Mouse (Mus musculus) hematopoietic stem cell, adult 5-6 weeks (primary cell): ENCODE measurements at regions not wholly inside any gene's neighbourhood (a gene's known extent, or its start where the extent isn't known, plus 50 kb on each side); places are given as distances from the start of the nearest gene placed in this dataset.

Source experiments
- ATAC-seq, 2 experiments: fragments of 125-278 bp in 1 of 2; replicated peaks in 1 of 2; 2 replicates each; pipeline ENCODE4 v1.8.0; 2016 to 2017; ENCODE audit warnings: inconsistent platforms in 2 of 2, mild to moderate bottlenecking in 2 of 2, moderate number of reproducible peaks in 2 of 2, low read depth in 1 of 2, moderate TSS enrichment in 1 of 2; ENCODE audit not compliant: low FRiP score in 2 of 2, poor library complexity in 2 of 2, severe bottlenecking in 2 of 2, insufficient read depth in 1 of 2, low TSS enrichment in 1 of 2

GRCm38 (mm10) chr14:120102010-120102748, 59.9 kb upstream of the Oxgr1 start:
- ATAC-seq: no peak

DNA sequence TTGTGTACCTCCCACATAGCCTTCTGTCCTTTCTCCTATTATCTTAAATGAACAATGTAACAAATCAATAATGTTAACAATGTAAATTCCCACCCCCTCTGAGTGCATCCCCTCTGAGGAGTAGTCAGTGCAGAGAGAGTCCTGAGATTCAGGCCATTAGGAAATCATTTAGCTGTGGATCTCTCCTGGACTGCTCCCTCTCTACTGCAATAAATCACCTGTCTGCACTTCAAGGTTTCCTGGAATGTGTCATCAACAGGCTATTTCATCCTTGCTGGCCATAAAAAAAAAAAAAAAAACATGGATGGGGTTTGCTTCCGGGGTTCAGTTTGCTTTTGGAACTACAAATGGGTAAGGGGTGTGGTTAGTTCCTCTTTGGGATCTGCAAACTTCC, 60.5 kb upstream of the Oxgr1 start:
- ATAC-seq: no peak

- ATAC-seq: no peak
These were observed 67.6 kb upstream of the Oxgr1 start for GRCm38 (mm10) chr14:120109846-120110245.

GRCm38 (mm10) chr14:120113316-120113715, 71.1 kb upstream of the Oxgr1 start:
- ATAC-seq: no peak

- no peak for ATAC-seq
These were observed 76.3 kb upstream of the Oxgr1 start for GRCm38 (mm10) chr14:120118582-120118981.

DNA sequence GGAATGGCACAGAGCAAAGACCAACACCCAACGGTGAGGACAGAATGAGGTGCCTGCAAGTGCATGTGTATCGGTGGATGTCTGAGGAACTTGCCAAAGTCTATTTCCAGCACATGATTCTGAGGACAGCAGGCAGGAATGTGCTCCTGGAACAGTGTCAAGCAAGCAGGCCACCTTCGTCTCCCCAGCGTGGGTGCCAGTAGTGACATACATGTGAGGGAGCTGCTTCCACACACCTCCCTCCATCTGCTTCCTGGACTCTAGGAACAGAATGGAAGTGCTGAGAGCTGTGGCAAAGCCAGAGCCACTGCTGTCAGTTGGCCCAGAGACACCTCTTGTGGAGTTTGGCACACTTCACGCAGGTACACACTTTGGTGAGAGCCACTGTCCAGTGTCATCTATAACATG, 76.9 kb upstream of the Oxgr1 start:
- no peak for ATAC-seq

- no peak for ATAC-seq
These were observed 77.3 kb upstream of the Oxgr1 start for GRCm38 (mm10) chr14:120119506-120119905.

GRCm38 (mm10) chr14:120120261-120120660, 78.0 kb upstream of the Oxgr1 start:
- ATAC-seq: no peak

DNA sequence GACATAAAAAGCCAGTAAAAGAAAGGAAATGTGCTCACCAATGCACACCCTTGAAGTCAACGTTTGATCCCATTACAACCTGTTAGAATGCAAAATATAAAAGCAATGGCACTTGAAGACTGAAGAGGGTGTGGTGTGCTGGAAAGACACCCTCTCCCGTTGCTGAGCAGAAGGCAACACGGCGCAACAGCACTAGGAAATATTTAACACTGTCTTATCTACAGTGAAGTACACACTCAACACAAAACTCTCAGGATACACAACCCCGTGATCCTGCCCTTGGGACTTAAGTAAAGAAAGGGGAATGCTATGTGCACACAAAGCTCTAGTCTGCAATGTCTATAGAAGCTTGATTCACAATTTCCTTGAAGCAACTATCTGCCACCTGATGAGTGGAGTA, 83.1 kb upstream of the Oxgr1 start:
- no peak for ATAC-seq

GRCm38 (mm10) chr14:120127481-120127880, 85.2 kb upstream of the Oxgr1 start:
- peak; percentile 27 to 66; a peak in 3 of 4 replicates for ATAC-seq

DNA sequence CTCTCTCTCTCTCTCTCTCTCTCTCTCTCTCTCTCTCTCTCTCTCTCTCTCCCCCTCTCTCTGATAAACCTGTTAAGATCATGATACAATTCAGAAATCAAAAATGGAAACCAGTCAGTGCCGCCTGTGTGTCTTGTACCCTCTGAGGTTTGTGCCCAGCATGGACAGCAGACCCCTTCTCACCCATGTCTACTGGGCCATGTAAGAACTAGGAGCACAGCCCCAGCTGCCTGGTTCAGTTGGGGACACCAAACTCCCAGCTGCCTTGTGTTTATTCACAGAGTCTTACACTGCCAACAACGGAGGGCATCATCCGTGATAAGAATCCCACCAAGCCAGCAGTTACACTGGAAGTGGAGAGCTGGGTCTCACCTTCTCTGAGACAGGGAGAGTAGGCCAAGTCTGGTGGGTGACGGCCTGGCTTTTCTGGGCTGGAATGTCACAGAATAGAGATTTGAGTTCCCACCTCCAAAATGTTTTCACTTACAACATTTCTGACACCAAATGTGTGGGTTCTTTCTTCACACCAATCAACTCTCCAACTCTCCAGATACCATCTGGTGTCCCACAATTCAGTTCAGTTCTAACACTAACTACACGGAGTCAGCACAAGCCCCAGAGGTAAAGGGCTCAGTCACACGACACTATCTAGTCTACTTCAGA, 92.2 kb upstream of the Oxgr1 start:
- ATAC-seq: no peak

DNA sequence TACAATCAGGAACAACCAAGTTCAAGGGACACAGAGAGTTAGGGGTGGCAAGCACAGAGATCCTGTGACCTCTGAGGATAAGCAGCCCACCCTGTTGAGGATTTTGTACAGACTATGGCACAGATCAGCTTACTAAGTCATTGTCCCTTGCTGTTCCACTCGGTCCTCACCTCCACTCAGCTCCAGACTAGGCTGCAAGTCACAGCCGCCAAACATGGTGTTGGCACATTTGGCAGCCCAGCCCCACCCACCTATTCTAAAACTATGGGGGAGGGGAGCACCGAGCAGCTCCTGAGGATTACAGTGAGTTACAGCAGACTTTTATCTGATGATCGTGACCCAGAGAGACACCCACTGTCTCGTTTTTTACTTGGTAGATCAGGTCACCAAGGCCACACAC, 93.0 kb upstream of the Oxgr1 start:
- ATAC-seq: no peak

DNA sequence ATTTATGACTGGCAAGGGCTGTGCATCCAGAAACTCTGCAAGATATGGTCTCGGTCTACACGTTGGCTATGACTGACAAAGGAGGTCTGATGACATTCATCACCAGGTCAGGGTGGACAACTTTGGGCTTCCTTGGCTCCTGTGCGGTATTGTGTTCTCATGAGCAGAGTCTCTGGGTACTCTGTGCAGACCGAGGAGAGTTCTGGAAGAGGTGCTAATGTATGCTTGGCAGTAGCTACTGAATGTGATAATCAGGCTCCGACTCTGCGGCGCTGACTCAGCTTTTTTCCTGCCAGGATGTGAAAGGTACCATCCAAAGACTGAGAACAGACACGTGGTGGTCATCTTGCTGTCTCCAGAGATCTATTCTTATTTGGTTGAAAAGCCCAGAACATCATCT, 94.5 kb upstream of the Oxgr1 start:
- ATAC-seq: no peak

DNA sequence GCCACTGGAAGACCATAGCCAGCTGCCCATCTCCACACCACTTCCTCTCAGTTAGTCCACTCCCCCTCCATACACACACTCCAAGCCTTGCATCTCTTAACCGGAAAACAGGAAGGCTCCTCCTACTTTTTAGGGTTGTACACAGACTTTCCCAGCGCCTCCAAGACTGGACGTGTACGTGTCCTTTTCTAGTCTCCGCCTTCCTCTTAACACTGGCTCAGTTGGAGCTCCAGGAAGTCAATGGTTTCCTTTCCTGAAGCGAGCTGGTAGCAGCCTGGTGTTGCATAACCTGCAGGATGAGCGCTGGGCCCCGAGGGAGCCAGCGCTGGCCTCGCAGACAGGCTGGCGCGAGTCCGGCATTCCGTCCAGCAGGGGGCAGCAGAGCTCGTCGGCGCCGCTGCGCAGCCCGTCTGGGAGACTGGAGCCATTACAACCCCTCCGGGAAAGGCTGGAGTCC, 95.5 kb upstream of the Oxgr1 start:
- ATAC-seq: peak; percentile 96 to 98

DNA sequence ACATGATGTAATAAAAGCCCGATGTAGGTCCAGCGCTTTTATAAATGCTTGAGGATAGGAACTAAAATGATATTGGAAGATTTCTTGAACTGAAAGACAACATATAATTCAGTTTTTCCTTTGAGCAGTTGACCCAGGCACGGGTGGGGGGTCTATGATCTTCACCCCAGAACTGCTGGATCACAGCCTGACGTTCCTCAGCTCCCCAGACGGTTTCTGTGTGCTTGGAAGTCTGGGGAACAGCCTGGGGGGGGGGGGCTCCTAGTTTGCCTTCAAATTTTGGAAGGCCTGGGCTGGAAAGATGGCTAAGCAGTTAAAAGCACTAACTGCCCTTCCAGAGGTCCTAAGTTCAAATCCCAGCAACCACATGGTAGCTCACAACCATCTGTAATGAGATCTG, 96.3 kb upstream of the Oxgr1 start:
- no peak for ATAC-seq

DNA sequence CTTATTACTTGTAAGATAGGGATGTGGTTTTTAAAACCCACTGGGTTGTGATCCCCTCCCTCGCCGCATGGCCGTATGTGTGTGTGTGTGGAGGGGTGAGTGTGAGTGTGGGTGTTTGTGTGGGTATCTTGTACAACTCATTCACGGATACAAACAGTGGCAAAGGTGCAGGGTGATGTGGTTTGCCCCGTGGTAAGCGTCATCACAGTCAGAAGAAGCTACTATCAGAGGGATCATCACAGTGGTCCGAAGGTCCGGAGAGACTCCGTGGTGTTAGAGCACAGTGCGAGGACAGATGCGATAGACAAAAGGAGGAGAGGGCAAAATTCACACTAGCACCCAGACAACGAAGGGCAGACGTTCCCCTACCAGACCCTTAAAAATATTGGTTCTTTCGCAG, 97.0 kb upstream of the Oxgr1 start:
- ATAC-seq: no peak

GRCm38 (mm10) chr14:120139671-120140071, 97.4 kb upstream of the Oxgr1 start:
- ATAC-seq: no peak

DNA sequence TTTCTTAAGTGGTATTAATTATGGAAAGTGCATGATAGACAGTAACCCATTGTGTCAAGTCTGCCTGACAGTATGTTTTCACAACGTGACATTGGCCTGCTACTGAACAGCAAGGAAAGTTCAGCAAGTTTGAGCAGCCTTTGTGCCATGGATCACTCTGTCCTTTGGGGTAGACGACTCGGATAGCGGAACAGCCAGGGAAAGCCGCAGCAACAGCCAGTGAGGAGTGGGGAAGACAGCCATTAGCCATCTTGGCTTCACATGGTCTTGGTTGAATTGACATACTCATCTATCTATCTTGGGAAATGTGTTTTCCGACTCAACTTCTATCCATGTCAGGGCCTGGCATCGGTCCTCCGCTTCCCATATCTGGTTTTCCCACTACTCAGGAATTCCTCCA, 98.0 kb upstream of the Oxgr1 start:
- no peak for ATAC-seq
